Mouse (Mus musculus) thymus, adult 2 months (tissue): ENCODE measurements around the gene Nid1. TPM values are rescaled to one million over a fixed set of nuclear protein-coding genes. Genes with fewer than 3 reads are reported as not detected.
A peak's percentile ranks its signal among the peaks of the same experiment; 100 is the strongest.
"Not testable (repeated sequence)": the region's sequence is repeated elsewhere in the genome, so short reads cannot be mapped to it uniquely, and the experiment has no call there.

ENCODE experiments used
- DNase-seq: peaks from one replicate; pipeline ENCODE4 v3.0.0; 2021
- H3K27ac ChIP-seq: fragments of 200-500 bp; 2 replicates; pipeline ENCODE4 v1.5.1; 2012; ENCODE audit warnings: low read length, control low read depth; ENCODE audit not compliant: control insufficient read depth, insufficient read depth
- H3K27me3 ChIP-seq: fragments of 200-500 bp; 2 replicates; pipeline ENCODE4 v1.6.1; 2012; ENCODE audit warnings: mild to moderate bottlenecking, low read length, moderate library complexity, mixed read lengths; ENCODE audit not compliant: control insufficient read depth, insufficient read depth
- H3K36me3 ChIP-seq: fragments of 200-500 bp; 2 replicates; pipeline ENCODE4 v1.6.1; 2012; ENCODE audit warnings: mild to moderate bottlenecking, low read length, moderate library complexity; ENCODE audit not compliant: control insufficient read depth, insufficient read depth
- H3K4me1 ChIP-seq: fragments of 200-500 bp; replicated peaks from 2 replicates; pipeline ENCODE4 v1.6.1; 2012; ENCODE audit warnings: low read length; ENCODE audit not compliant: control insufficient read depth, insufficient read depth
- H3K4me3 ChIP-seq: fragments of 200-500 bp; 2 replicates; pipeline ENCODE4 v1.5.1; 2012; ENCODE audit warnings: mild to moderate bottlenecking, low read length, control low read depth, moderate library complexity; ENCODE audit not compliant: control insufficient read depth, insufficient read depth
- WGBS: fragments of 180-500 bp; shearing (Covaris S2); methylation state at CpG from one replicate; pipeline ENCODE4 v1.1.7; 2018; 5-methylcytosine and 5-hydroxymethylcytosine counted together
- polyA plus RNA-seq: library from polyadenylated mRNA; depleted of rRNA; stranded (reverse); fragments of >200 nt; gene quantifications from 2 replicates; pipeline ENCODE4 v1.2.3, GENCODE M21; 2012; rRNA removed

Nid1 gene
- polyA plus RNA-seq = 15.8 and 19.0 TPM in 2 replicates

GRCm38 (mm10) chr13:13437460-13438015 lies at the start of gene Nid1:
Gene Nid1 (plus strand): TSS chr13:13437551.
- WGBS = 3% methylated on average over 33 of the region's 39 CpGs
- not testable (repeated sequence) for DNase-seq, H3K36me3 ChIP-seq, H3K27ac ChIP-seq, H3K4me1 ChIP-seq, H3K27me3 ChIP-seq, H3K4me3 ChIP-seq

GRCm38 (mm10) chr13:13393228-13394095 lies 43.9 kb upstream of the Nid1 start, which contains the start of gene Gpr137b:
Gene Gpr137b (minus strand): TSS chr13:13394014.
- not testable (repeated sequence) for H3K27me3 ChIP-seq, H3K36me3 ChIP-seq, H3K4me1 ChIP-seq, H3K27ac ChIP-seq
- H3K4me3 ChIP-seq = peak within 1 kb of the TSS; percentile 37
- peak; percentile 23 for DNase-seq
- 1% methylated on average over 59 of the region's 78 CpGs for WGBS

- H3K36me3 ChIP-seq, H3K27ac ChIP-seq, H3K27me3 ChIP-seq, DNase-seq, H3K4me3 ChIP-seq, H3K4me1 ChIP-seq: not testable (repeated sequence)
- WGBS = 1% methylated on average over 15 of the region's 15 CpGs
Observed at GRCm38 (mm10) chr13:13394096-13394395, 43.3 kb upstream of the Nid1 start.

GRCm38 (mm10) chr13:13400851-13401250 lies 36.5 kb upstream of the Nid1 start:
- DNase-seq, H3K27me3 ChIP-seq, H3K4me3 ChIP-seq, H3K4me1 ChIP-seq, H3K36me3 ChIP-seq, H3K27ac ChIP-seq: not testable (repeated sequence)
- 82% methylated on average over 3 of the region's 3 CpGs for WGBS

- not testable (repeated sequence) for DNase-seq, H3K36me3 ChIP-seq, H3K27me3 ChIP-seq, H3K4me3 ChIP-seq, H3K27ac ChIP-seq, H3K4me1 ChIP-seq
- 92% methylated on average over 5 of the region's 5 CpGs for WGBS
Observed at GRCm38 (mm10) chr13:13402818-13403217, 34.5 kb upstream of the Nid1 start.

GRCm38 (mm10) chr13:13403366-13403765 lies 34.0 kb upstream of the Nid1 start:
- not testable (repeated sequence) for H3K36me3 ChIP-seq, H3K4me1 ChIP-seq, H3K27me3 ChIP-seq, DNase-seq, H3K4me3 ChIP-seq, H3K27ac ChIP-seq
- 70% methylated on average over 3 of the region's 3 CpGs for WGBS

GRCm38 (mm10) chr13:13403839-13404238 lies 33.5 kb upstream of the Nid1 start:
- H3K27me3 ChIP-seq, H3K27ac ChIP-seq, H3K4me3 ChIP-seq, H3K4me1 ChIP-seq, DNase-seq, H3K36me3 ChIP-seq: not testable (repeated sequence)
- WGBS = 76% methylated on average over 6 of the region's 6 CpGs

GRCm38 (mm10) chr13:13404517-13405155 lies 32.7 kb upstream of the Nid1 start:
- DNase-seq = not testable (repeated sequence)

GRCm38 (mm10) chr13:13405511-13405910 lies 31.8 kb upstream of the Nid1 start:
- no CpG with 5 or more reads among the region's 6 CpGs for WGBS

More at GRCm38 (mm10) chr13:13404517-13405155, 32.7 kb upstream of the Nid1 start:
- not testable (repeated sequence) for H3K36me3 ChIP-seq, H3K4me3 ChIP-seq, H3K27me3 ChIP-seq, H3K4me1 ChIP-seq, H3K27ac ChIP-seq
- 85% methylated on average over 6 of the region's 6 CpGs for WGBS

More at GRCm38 (mm10) chr13:13405511-13405910, 31.8 kb upstream of the Nid1 start:
- H3K36me3 ChIP-seq, DNase-seq, H3K27ac ChIP-seq, H3K4me3 ChIP-seq, H3K27me3 ChIP-seq, H3K4me1 ChIP-seq: not testable (repeated sequence)
